Mouse (Mus musculus): ENCODE measurements around the gene Ddit4l. TPM values are rescaled to one million over a fixed set of nuclear protein-coding genes. Genes with fewer than 3 reads are reported as not detected.
A peak's percentile ranks its signal among the peaks of the same experiment; 100 is the strongest.

The Ddit4l gene
- polyA plus RNA-seq, 1 experiment = 5.1 TPM

GRCm38 (mm10) chr3:137620540-137620939, 872 bp upstream of the Ddit4l start:
- WGBS = 85% methylated on average over 5 of the region's 5 CpGs
- no peak for DNase-seq
- no peak for TF ChIP-seq POLR2A (IDR thresholded peaks at IDR 0.05; ENCODE audit: borderline replicate concordance, extremely low read depth, low read depth, low read length)
- no peak for TF ChIP-seq CTCF (IDR thresholded peaks at IDR 0.05; ENCODE audit: insufficient read depth, low read length)
- H3K4me1 ChIP-seq (ENCODE audit: control insufficient read depth, insufficient read depth, low read length) = 0 out of 2 replicates have a peak, but pooled peaks cover 3% of the 10 kb centered on the region
- H3K4me3 ChIP-seq (replicated peaks; ENCODE audit: extremely low read depth, low read depth, low read length) = no peak overlapping the region

DNA sequence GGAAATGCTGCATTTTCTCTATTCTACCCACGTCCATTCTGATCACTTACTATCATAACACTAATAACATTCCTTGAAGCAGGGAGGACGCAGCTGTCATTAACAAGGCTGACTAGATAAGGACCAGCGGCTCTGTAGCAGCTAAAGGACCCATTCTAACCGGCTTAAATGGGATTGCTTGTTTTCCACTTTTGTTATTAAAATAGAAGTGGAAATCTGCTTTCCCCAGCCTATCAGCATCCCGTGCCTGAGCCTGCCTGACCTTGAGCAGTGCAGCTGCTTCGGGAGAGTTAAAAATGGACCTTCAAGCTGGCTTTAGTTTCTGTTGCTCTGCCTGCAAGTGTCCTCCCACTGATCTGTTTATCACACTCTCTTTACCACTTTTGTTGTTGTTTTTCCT, 679 bp downstream of the Ddit4l start:
- TF ChIP-seq POLR2A (IDR thresholded peaks at IDR 0.05; ENCODE audit: borderline replicate concordance, extremely low read depth, low read depth, low read length) (no peak), CTCF (IDR thresholded peaks at IDR 0.05; ENCODE audit: insufficient read depth, low read length) (no peak)
- no peak overlapping the region for H3K4me3 ChIP-seq (replicated peaks; ENCODE audit: extremely low read depth, low read depth, low read length)
- H3K4me1 ChIP-seq (ENCODE audit: control insufficient read depth, insufficient read depth, low read length) = 0 out of 2 replicates have a peak, but pooled peaks cover 3% of the 10 kb centered on the region
- no peak for DNase-seq
- WGBS = 51% methylated on average over 6 of the region's 6 CpGs

DNA sequence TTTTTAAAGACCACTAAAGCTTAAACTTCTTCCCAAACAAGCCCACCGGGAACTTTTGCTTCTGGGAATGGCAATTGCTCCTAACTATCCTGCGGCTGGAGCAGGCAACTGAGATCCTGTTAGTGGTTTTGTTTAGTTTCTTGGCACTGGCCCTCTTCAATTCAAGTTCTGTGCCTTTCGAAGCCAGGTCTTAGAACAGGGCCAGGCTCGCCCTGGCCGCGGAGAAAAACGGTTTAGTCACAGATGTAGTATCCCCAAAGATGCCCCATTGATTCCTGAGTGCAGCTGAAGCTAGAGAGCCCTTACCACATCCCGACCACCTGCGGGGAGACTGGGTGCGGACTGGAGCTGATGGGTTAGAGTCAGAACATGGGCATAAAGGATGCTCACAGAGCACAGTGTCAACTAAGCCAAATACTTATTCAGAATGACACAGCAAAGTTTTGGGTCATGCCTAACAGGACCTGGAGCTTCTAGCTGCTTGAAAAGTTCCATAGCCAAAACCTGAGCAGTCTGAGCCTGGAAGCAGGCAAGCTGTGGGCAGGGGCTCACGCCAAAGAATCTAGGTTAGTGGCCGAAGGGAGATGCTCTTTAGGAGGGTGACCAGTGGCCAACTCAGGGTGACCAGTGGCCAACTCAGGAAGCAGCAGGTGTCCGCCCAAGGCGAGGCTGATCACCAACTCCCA, 1.6 kb downstream of the Ddit4l start:
- DNase-seq = no peak
- no peak overlapping the region for H3K4me3 ChIP-seq (replicated peaks; ENCODE audit: extremely low read depth, low read depth, low read length)
- WGBS = 44% methylated on average over 14 of the region's 14 CpGs
- 0 out of 2 replicates have a peak, but pooled peaks cover 3% of the 10 kb centered on the region for H3K4me1 ChIP-seq (ENCODE audit: control insufficient read depth, insufficient read depth, low read length)
- TF ChIP-seq POLR2A (IDR thresholded peaks at IDR 0.05; ENCODE audit: borderline replicate concordance, extremely low read depth, low read depth, low read length) (no peak), CTCF (IDR thresholded peaks at IDR 0.05; ENCODE audit: insufficient read depth, low read length) (no peak)

DNA sequence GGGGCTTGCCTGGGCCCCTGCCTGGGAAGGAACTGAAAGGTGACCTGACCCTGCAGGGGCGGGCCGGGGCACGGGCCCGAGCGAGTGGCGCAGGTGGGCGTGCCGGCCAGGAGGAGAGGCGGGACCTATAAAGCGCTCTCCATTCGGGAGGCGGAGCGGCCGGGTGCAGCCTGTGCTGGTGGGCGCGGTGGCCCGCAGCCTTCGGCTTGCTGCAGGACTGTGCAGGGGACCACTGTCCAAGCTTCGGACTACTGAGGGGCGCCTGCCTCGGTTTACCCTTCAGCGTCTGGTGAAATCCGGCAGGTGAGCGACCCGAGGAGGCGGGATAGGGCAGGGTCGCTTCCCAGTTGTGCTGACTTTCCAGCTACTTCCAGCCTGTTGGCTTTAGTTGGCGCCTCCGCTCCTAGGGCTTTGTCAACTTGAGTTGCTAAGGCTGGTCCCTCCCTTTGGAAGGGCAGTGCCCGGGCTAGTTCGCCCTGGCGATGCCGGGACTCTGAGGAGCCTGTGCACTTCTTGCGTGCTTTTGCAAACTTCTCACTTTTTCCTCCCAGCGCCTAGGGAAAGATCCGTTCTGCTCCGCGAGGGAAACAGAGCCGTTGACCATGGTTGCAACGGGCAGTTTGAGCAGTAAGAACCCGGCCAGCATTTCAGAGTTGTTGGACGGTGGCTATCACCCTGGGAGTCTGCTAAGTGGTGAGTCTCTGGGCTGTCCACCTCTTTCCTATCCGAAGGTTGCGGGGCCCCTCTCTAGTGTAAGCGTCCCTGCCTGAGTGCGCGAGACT, 2.4 kb downstream of the Ddit4l start:
- peak overlapping the region; percentile 55 for H3K4me3 ChIP-seq (replicated peaks; ENCODE audit: extremely low read depth, low read depth, low read length)
- peak; percentile 59 for DNase-seq
- TF ChIP-seq CTCF (IDR thresholded peaks at IDR 0.05; ENCODE audit: insufficient read depth, low read length) = no peak
- TF ChIP-seq POLR2A (IDR thresholded peaks at IDR 0.05; ENCODE audit: borderline replicate concordance, extremely low read depth, low read depth, low read length) = no peak
- 0 out of 2 replicates have a peak, but pooled peaks cover 3% of the 10 kb centered on the region for H3K4me1 ChIP-seq (ENCODE audit: control insufficient read depth, insufficient read depth, low read length)
- WGBS = 1% methylated on average over 47 of the region's 47 CpGs

DNA sequence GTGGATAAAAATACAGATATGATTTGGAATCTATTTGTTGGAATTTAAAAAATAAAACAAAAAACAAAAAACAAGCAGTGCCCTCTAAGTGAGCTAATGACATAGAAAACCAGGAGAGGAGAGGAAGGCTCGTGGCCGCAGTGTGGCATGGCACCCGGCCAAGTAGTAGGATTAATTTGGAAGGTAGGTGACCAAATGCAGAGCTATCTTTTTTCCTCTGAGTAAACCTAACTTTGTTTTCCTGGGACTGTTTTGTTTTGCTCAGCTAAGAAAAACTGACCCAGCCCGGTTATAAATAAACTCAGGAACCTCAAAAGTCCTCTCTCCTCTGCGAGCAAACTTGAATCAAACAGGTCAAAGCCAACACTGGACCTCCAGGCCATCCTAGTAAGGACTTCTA, 3.6 kb downstream of the Ddit4l start:
- TF ChIP-seq CTCF (IDR thresholded peaks at IDR 0.05; ENCODE audit: insufficient read depth, low read length) (no peak), POLR2A (IDR thresholded peaks at IDR 0.05; ENCODE audit: borderline replicate concordance, extremely low read depth, low read depth, low read length) (no peak)
- Histone ChIP-seq H3K4me3 (replicated peaks; ENCODE audit: extremely low read depth, low read depth, low read length) (no peak overlapping the region), H3K4me1 (ENCODE audit: control insufficient read depth, insufficient read depth, low read length) (0 out of 2 replicates have a peak, but pooled peaks cover 3% of the 10 kb centered on the region)
- no peak for DNase-seq
- WGBS = 60% methylated on average over 5 of the region's 5 CpGs

- H3K4me3 ChIP-seq (replicated peaks; ENCODE audit: extremely low read depth, low read depth, low read length) = no peak overlapping the region
Measured at GRCm38 (mm10) chr3:137633726-137634125, 12.3 kb downstream of the Ddit4l start.

GRCm38 (mm10) chr3:137636571-137636970, 15.2 kb downstream of the Ddit4l start:
- 86% methylated on average over 4 of the region's 4 CpGs for WGBS
- Histone ChIP-seq H3K4me1 (ENCODE audit: control insufficient read depth, insufficient read depth, low read length) (no peaks in the 10 kb centered on the region), H3K4me3 (replicated peaks; ENCODE audit: extremely low read depth, low read depth, low read length) (no peak overlapping the region)
- TF ChIP-seq CTCF (IDR thresholded peaks at IDR 0.05; ENCODE audit: insufficient read depth, low read length) (no peak), POLR2A (IDR thresholded peaks at IDR 0.05; ENCODE audit: borderline replicate concordance, extremely low read depth, low read depth, low read length) (no peak)
- DNase-seq = no peak

More at GRCm38 (mm10) chr3:137633726-137634125, 12.3 kb downstream of the Ddit4l start:
- TF ChIP-seq POLR2A (IDR thresholded peaks at IDR 0.05; ENCODE audit: borderline replicate concordance, extremely low read depth, low read depth, low read length) = no peak
- no peak for TF ChIP-seq CTCF (IDR thresholded peaks at IDR 0.05; ENCODE audit: insufficient read depth, low read length)
- DNase-seq = no peak
- H3K4me1 ChIP-seq (ENCODE audit: control insufficient read depth, insufficient read depth, low read length) = no peaks in the 10 kb centered on the region
- WGBS = 80% methylated on average over 10 of the region's 10 CpGs

- no peak for DNase-seq
- Histone ChIP-seq H3K4me3 (replicated peaks; ENCODE audit: extremely low read depth, low read depth, low read length) (no peak overlapping the region), H3K4me1 (ENCODE audit: control insufficient read depth, insufficient read depth, low read length) (no peaks in the 10 kb centered on the region)
- no peak for TF ChIP-seq CTCF (IDR thresholded peaks at IDR 0.05; ENCODE audit: insufficient read depth, low read length)
- WGBS = 77% methylated on average over 5 of the region's 5 CpGs
Measured at GRCm38 (mm10) chr3:137641238-137641637, 19.8 kb downstream of the Ddit4l start.

- no peak for DNase-seq
- H3K4me3 ChIP-seq (replicated peaks; ENCODE audit: extremely low read depth, low read depth, low read length) = no peak overlapping the region
- TF ChIP-seq POLR2A (IDR thresholded peaks at IDR 0.05; ENCODE audit: borderline replicate concordance, extremely low read depth, low read depth, low read length) = no peak
- no peak for TF ChIP-seq CTCF (IDR thresholded peaks at IDR 0.05; ENCODE audit: insufficient read depth, low read length)
- 65% methylated on average over 8 of the region's 8 CpGs for WGBS
- H3K4me1 ChIP-seq (ENCODE audit: control insufficient read depth, insufficient read depth, low read length) = no peaks in the 10 kb centered on the region
Measured at GRCm38 (mm10) chr3:137642137-137642536, 20.7 kb downstream of the Ddit4l start.
